Mouse (Mus musculus): ENCODE results near the gene Olfr960. TPM values are rescaled to one million over a fixed set of nuclear protein-coding genes. Genes with fewer than 3 reads are reported as not detected.

Olfr960 gene
- total RNA-seq (2021): not detected
- long read RNA-seq, experiment 1: 0 reads
- long read RNA-seq, experiment 2: 0 reads

DNA sequence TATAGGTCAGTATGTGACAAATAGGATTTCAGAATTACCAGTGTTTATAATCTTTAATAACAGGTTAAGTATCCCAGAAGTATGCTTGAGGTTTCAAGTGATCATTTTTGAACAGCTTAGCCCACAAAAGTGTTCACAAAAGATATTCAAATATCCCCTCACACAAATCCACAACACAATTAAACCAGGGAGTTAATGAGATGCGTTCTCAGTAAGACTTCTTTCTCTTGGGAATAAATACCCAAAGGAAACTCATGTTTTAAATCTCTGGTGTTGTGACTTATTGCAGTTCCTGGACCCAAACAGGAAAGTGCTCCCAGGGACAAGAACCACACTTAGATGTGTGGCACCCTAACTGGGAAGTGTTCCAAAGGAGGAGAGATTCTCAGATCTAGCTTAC, at the start of gene Olfr960:
Gene Olfr960, plus strand, starts transcription at position 301 of the 400 bp plus-strand sequence.
- TF ChIP-seq CTCF (IDR thresholded peaks at IDR 0.05): no peak
- DNase-seq (ENCODE audit: extremely low spot score in 1 of 2, low spot score in 2 of 2): no peak
- Histone ChIP-seq H3K27ac (no peak within 1 kb of the TSS), H3K4me3 (no peak within 1 kb of the TSS)
- intact Hi-C loops (cut with DNase I): no loop called here

DNA sequence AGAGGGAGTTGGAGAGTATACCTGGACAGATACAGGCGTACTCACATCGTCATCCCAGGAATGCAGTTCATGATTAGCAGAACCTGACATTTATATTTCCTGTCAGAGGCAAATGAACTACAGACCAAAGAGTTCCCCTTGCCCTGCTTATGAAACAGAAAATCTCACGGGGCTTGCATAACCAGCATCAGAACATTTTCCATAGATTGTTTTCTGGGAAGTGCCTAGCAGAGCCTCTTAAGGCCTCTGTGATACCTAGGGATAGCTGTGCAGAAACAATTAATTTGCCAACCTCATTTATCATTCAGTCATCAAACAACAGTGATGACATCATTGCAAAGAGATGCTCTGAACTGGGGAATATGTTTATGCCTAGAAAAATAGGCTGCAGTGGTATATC, 45.7 kb upstream of the Olfr960 start, which contains the start of gene Olfr959:
Gene Olfr959, minus strand, starts transcription at position 101 of the 400 bp plus-strand sequence.
- intact Hi-C loops (cut with DNase I): no loop called here
- no peak for TF ChIP-seq CTCF (IDR thresholded peaks at IDR 0.05)
- no peak within 1 kb of the TSS for H3K27ac ChIP-seq
- no peak within 1 kb of the TSS for H3K4me3 ChIP-seq
- DNase-seq (ENCODE audit: extremely low spot score in 1 of 2, low spot score in 2 of 2): no peak

DNA sequence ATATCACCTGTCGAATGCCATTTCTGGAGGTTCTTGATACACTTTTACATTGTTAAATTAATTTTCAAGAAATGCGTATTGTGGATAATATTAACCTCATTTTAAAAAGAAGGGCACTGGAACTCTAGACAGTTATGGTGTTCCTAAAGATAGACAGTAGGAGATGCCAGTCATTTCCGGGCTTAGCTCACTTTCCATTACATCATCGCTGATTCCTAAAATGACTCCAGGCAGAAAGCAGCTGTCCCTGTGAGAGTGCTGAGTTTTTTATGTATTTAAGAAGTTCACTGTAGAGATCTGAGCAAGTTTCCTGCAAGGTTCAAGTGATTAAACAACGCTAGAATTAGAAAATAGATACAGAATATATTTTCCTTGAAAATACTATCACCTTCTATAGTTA, 44.1 kb upstream of the Olfr960 start:
- DNase-seq (ENCODE audit: extremely low spot score in 1 of 2, low spot score in 2 of 2): no peak
- Histone ChIP-seq H3K27ac (no peak overlapping the region), H3K4me3 (no peak overlapping the region)
- intact Hi-C loops (cut with DNase I): no loop called here
- TF ChIP-seq CTCF (IDR thresholded peaks at IDR 0.05): no peak

DNA sequence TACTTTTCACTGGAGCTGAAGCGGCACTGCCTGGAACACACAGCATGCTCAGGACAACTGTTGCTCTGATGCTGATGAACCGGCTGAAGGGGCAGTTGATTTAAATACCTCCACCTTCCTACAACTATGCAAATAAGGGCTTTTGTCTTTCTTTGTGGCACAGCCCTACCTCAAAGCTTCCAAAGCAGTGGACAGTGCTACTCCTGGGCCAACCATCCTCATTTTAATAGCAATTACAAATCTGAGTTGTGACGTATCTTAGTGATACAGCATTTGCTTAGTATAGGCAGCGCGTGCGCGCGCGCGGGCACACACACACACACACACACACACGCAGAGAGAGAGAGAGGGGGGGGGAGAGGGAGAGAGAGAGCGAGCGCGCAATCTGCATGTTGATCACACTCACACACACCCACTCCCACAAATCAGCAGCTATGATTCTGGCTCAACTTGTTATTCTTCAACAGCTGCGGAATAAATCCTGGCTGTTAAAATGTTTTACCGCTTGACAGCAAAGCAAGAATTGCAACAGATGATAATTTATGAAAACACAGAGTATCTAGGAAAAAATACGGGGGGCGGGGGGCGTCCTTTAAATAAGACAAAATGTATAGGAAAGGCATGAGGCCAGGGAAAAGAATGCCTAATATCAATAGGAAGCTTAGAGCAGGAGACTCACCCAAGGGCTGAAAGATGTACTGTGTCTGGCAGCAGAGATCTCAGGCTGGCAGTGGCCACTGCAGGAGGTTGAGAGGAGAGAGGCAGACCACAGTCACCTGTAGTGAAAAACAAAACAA, 18.4 kb upstream of the Olfr960 start:
- Histone ChIP-seq H3K4me3 (peak overlapping the region; percentile 26), H3K27ac (no peak overlapping the region)
- DNase-seq (ENCODE audit: extremely low spot score in 1 of 2, low spot score in 2 of 2): peak; percentile 14 to 16
- TF ChIP-seq CTCF (IDR thresholded peaks at IDR 0.05): no peak
- intact Hi-C loops (cut with DNase I): no loop called here

DNA sequence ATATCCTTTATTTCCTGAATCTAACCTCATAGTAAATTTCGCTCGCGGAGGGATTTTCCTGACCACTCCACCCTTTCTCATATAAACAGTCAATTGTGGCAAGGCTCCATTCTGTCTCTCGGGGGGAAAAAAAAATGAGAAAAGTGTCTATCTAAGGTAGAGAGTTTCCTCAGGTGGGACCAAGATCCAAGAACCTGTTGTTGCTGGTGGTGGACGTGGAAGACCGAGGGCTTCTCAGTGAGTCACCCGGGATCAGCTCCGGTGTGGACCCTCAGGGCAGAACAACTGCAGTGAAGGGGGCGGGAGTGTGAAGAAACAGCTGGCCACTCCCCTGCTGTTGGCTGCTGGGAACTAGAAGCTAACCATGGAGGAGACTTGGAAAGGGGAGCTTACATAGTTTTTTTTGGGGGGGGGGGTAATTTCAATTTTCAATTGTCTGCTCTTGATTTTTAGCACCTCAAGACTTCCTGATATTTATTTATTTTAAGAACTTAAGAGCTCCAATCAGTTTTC, 17.8 kb upstream of the Olfr960 start:
- intact Hi-C loops (cut with DNase I): no loop called here
- Histone ChIP-seq H3K27ac (no peak overlapping the region), H3K4me3 (peak overlapping the region; percentile 17)
- no peak for TF ChIP-seq CTCF (IDR thresholded peaks at IDR 0.05)
- DNase-seq (ENCODE audit: extremely low spot score in 1 of 2, low spot score in 2 of 2): no peak

DNA sequence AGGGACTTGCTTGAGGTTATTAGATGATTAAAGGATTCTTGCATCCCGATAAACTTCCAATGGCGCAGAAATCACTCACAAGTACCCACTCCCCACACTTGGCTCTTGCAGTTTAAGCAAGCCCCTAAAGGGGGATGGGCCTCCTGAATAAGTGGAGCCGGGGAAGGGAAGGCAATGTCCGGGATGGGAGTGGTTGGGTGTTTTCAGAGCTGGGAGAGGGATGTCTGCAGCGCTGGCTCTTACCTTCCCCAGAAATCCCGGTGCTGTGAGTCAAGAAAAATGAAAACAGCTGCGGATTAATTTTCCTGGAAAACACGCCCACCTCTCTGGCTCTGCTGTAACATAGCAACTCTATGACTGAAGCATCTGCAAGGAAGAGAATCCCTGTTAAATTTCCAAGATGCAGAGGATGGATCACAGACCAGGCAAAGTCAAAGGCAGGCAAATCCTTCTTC, 17.1 kb upstream of the Olfr960 start, which contains the start of gene AW551984:
Gene AW551984, minus strand, starts transcription at position 405 of the 455 bp plus-strand sequence.
- DNase-seq (ENCODE audit: extremely low spot score in 1 of 2, low spot score in 2 of 2): peak in 1 of 2 experiments; percentile 13
- intact Hi-C loops (cut with DNase I): no loop called here
- no peak within 1 kb of the TSS for H3K27ac ChIP-seq
- peak within 1 kb of the TSS; percentile 17 for H3K4me3 ChIP-seq
- no peak for TF ChIP-seq CTCF (IDR thresholded peaks at IDR 0.05)

DNA sequence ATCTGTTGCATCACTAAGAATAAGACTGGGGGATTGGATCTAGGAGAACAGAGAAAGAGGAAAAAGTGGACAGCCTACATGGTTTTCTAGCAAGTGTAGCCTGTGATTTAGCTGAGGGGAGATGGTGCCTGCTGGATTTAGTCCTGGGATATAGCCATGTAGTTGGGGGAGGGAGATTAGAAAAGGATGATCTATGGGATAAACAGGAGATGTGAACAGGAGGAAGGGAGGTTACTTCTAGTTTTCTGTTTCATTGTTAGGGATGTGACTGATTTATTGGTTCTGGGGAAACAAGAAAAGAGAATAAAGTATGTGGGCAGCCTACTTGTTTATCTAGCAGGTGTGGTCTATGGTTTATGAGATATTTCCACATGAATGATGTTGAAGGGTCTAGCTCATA, 12.7 kb upstream of the Olfr960 start:
- intact Hi-C loops (cut with DNase I): no loop called here
- no peak for DNase-seq (ENCODE audit: extremely low spot score in 1 of 2, low spot score in 2 of 2)
- Histone ChIP-seq H3K27ac (no peak overlapping the region), H3K4me3 (no peak overlapping the region)
- TF ChIP-seq CTCF (IDR thresholded peaks at IDR 0.05): no peak

DNA sequence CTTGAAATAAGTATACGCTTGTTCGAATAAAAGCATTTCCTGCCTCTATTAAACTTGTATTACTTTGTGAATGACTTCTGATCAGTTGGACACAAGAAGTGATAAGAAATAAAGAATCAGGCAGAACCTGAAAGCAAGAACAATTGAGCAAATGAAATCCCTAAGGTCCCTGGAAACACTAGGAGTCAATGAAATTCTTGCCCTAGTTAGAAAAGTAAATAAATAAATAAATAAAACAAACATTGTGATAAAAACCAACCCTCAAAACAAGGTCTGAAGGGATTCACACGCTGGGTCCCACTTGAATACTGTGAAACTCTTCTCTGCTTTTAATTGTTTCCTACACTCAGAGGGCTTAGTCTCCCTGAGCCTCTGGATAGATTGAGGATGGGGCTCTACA, 10.8 kb upstream of the Olfr960 start, which contains the start of gene Olfr148:
Gene Olfr148, plus strand, starts transcription at position 301 of the 400 bp plus-strand sequence.
- no peak for DNase-seq (ENCODE audit: extremely low spot score in 1 of 2, low spot score in 2 of 2)
- no peak for TF ChIP-seq CTCF (IDR thresholded peaks at IDR 0.05)
- Histone ChIP-seq H3K4me3 (no peak within 1 kb of the TSS), H3K27ac (no peak within 1 kb of the TSS)
- intact Hi-C loops (cut with DNase I): loop anchor here (5.0 kb wide), 1 partner anchor 803 kb away; no protein-coding TSS in a partner anchor

DNA sequence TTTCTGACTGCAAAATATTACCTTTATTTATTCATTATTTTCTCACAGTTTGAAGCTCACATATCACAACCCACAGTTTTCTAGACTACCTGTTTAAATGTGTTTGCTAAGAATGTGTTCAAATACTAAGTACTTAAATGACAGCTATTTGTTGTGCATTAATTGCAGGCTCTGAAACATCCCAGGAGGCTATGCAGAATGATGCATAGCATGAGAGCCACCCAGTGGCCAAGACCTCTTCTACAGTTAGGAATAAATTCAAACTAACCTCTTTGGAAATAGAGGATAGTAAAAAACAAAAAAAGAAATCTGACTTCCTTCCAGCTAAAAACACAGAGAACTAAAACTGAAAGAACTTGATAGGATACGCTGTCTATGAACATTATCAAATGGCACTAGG, 9.2 kb upstream of the Olfr960 start:
- Histone ChIP-seq H3K4me3 (no peak overlapping the region), H3K27ac (no peak overlapping the region)
- peak in 1 of 2 experiments; percentile 35 for DNase-seq (ENCODE audit: extremely low spot score in 1 of 2, low spot score in 2 of 2)
- intact Hi-C loops (cut with DNase I): loop anchor here (1.0 to 5.0 kb wide), 2 partner anchors 103 to 805 kb away; no protein-coding TSS in a partner anchor
- TF ChIP-seq CTCF (IDR thresholded peaks at IDR 0.05): peak; percentile 75

DNA sequence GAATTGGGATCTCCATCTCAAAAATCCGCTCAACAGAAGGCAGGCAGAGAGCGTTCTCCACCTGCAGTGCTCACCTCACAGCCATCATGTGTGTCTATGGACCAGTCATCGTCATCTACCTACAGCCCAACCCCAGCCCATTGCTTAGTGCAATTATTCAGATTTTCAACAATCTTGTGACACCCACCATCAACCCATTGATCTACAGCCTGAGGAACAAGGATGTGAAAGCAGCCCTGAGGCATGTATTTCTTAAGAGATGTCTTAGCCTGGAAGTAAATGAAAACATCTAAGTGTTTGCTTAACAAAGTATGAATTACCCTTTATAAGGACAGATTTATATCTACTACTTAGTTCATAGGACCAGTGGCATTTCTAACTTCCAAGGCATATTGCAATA, 2.6 kb downstream of the Olfr960 start:
- intact Hi-C loops (cut with DNase I): no loop called here
- TF ChIP-seq CTCF (IDR thresholded peaks at IDR 0.05): no peak
- no peak overlapping the region for H3K27ac ChIP-seq
- H3K4me3 ChIP-seq: no peak overlapping the region
- DNase-seq (ENCODE audit: extremely low spot score in 1 of 2, low spot score in 2 of 2): no peak

DNA sequence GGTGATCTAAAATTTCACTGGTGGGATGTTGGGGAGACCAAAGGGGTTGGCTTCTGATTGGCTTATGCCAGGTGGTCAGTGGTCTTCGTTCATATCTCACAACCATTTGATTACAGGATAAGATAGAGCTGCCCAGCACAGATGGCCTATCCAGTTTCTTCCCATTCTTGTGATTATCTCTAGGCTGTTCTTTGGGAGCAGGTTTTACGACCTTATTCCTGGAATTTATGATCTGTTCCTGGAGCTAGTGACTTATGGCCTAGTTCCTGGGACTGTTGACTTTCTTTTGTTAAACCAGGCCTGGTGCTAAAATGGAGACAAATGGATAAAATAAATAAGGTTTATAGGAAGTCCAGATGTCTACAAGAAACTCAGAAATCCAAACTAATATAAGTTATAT, 3.5 kb downstream of the Olfr960 start:
- H3K27ac ChIP-seq: no peak overlapping the region
- intact Hi-C loops (cut with DNase I): no loop called here
- no peak overlapping the region for H3K4me3 ChIP-seq
- no peak for DNase-seq (ENCODE audit: extremely low spot score in 1 of 2, low spot score in 2 of 2)
- no peak for TF ChIP-seq CTCF (IDR thresholded peaks at IDR 0.05)

DNA sequence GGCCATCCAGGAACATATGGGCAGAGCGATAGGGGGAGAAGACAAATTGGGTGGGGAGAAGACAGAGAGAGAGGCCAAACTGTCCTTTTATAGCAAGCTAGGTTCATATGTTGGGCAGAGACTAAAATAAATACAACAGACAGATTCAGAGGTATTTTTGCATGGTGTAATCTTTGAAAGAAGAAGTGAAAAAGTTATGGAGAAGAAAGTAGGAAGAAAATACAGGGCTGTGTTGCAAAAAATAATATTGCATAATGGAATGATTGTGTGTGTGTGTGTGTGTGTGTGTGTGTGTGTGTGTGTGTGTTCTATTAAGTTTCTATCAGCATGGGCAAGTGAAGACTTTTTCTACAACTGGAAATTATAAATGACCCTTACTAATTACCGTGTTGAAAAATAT, 7.9 kb downstream of the Olfr960 start:
- no peak for TF ChIP-seq CTCF (IDR thresholded peaks at IDR 0.05)

More for the DNA sequence above, 7.9 kb downstream of the Olfr960 start:
- Histone ChIP-seq H3K4me3 (no peak overlapping the region), H3K27ac (no peak overlapping the region)
- DNase-seq (ENCODE audit: extremely low spot score in 1 of 2, low spot score in 2 of 2): no peak
- intact Hi-C loops (cut with DNase I): no loop called here
